Mouse (Mus musculus) thymus, postnatal 36 days (tissue): Measurements from ENCODE around the gene Saxo1.

Experiments
- DNase-seq, 2 experiments: peaks; one replicate each; pipeline ENCODE4 v3.0.0; 2022; ENCODE audit warnings: mixed read lengths in 2 of 2

Gene Saxo1

DNA sequence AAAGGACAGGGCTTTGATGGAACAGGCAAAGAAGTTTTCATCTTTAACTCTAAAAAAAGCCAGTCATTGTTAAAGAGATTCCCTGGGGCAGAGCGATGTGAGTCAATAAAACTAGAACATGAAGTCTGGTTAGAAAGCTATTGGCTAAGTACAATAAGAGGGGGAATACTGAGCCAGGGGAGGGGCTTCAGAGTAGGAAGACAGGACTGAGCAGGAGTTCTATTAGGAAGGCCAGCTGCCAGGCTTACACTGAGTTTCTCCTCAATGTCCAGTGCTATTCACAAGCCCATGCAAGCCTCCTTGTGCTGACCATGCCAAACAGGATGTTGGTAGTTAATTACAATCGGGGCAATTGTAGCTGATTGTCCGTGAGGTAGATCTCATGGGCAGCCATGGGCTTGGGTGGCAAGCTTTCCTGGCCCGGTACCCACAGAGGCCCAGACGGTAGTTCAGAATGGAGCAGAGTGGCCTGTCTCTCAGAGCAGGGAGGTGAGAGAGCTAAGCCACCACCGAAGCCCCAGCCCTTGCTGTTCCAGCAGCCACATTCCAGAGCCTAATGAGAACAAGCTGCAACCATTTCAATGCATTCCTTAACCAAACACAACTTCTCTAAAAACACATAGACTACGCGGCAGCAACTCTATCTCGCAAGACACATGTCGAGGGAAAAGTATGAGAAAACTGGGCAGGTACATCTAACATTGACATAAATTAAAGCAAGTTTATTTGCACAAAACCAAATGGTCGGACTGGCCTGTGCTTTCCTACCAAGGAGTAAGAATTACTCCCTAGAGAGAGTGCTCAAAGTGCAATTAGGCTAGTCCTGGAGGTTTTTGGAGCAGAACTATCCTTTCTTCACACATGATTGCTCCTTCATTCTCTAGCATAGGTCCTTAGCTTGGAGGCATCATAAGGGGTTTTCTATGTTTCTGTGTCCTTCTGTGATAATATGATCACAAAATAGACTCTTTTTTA, 30.7 kb downstream of the Saxo1 start:
- DNase-seq: no peak

DNA sequence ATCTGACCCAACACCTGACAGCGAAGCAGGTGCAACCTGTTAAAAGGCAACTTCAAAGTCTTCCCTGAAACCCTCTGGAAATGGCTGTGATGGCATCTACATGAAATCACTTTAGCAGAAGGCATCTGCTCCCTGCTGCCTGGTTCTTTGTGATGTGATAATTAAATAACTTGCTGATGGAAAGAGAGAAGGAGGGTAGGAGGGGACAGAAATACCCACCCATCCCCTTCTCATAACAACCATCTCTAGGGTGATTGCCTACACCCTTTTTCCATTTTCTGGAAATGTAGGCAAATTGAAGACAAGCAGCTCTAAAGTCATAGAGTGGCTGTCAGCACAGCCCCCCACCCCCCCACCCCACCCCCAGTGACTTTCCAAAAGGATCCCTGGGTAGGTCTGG, 33.6 kb downstream of the Saxo1 start:
- no peak for DNase-seq

DNA sequence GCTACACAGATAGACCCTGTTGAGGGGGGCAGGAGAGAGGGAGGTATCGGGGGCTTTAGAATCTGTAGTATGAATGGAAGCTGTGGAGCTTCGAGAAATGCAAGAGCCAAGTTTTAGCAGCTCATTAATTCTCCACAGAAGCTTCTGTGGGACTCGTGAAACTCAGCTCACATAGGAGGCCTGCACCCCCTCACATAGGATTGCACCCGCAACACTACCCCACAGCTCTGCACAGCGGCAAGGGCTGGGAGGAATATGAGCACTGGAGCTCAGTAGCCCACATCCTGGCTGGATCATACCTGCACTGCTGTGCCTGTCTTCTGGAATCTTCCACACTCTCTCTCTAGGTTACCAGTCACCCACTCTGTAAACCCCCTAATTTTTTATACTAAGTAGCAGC, 34.4 kb downstream of the Saxo1 start:
- DNase-seq: no peak

DNA sequence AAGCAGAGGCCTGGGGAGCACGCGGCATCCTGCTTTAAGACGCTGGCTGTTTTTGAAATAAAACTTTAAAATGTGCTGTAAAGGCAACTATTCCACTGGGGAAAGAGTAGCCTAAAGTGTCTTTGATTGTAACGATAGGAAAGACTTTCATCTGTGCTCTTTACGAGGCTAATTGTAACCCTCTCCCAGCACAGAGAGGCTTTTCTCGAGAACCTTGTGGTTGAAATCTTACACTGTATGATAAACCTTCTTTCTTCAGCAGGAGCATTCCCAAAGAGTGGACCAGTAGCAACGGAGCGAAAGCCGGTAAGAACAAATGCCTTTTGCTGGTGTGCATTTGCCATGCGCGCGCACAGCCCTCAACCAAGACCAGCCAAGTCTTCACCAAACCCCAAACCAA, 37.4 kb downstream of the Saxo1 start:
- DNase-seq: no peak

DNA sequence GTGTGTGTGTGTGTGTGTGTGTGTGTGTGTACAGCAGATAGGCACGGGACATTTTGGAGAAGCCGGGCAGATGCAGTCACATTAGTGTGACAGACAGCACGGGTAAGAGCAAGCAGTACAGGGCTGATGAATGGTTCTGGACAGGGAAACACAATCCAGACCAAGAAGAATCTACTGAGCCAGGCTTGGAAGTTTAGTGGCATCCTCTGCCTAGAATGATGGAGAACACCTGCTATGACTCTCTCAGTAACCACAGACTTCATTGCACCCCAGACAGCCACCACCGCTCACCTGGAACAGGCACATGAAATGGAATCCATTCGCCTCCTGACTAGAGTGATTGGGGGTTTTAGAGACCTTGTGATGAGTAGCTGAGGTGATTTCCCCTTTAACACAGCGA, 38.2 kb downstream of the Saxo1 start:
- DNase-seq: no peak

DNA sequence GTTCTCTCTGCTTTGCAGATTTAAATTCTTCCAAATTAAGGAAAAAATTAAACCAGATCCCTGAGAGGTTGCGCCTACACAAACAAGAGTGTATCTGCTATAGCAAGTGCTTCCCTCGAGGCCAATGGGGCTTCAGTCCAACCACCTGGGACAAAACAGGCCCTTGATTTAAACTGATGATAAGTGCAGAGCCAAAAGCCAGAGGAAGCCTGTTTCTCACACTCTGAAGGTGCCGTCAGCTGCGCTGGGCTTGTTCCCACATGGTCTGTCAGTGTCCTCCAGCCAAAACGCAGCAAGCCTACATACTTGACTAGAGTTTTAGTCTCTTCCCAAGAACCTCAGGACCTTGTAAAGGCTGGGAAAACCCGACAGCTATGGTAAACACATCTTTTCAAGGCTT, 53.5 kb downstream of the Saxo1 start:
- DNase-seq: no peak

DNA sequence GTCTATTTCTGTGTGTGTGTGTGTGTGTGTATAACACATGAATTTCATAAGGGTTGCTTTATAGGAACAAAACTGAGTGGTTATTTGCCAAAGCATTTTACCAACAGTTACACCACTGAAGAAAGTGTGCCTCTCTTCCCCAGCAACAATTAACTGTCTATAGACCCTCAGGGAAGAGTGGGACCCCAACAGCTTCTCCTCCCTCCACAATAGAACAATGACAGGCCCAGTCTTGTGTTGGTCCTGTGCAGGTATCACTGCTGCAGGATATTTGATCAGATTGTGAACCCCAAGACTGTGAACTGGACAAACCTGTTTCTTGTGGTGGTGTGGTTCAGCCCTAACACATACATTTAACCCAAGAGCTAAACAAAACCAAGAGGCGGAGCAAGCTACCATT, 58.6 kb downstream of the Saxo1 start:
- DNase-seq: no peak

DNA sequence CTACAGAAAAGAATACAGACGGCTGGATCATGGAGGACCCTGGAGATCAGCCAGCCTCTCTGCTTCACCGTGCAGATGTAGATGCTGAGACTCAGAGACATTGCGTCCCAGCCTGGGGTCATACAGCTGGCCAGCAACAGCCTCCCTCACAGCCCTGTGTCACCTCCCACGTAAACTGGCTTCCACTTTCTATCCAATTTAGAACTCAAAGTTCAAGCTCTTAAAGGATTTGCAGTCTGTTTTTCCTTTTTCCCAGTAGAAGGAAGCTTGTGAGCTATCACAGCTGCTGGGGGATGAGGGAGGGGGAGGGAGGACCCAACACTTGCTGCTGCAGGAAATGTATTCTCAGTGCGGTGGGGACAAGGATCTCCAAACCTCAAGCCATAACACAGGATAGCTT, 59.4 kb downstream of the Saxo1 start:
- DNase-seq: no peak

DNA sequence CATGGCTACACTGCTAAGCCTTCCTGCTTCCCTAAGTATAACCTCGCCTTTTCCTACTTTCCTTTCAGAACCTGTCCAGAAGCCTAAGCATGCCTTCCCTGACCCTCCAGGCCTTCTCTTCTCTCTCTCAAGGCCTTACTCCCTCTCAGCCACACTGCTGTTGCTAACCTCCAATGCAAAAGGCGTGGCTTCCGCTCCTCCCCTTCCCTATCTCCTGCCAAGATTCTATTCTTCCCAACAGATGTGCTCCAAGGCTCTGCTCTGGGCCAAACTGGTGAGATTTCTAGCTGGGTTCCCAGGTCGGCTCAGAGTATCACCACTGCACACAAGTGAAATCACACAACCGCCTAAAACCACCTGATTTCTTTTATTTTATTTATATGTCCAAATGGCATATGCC, 69.0 kb downstream of the Saxo1 start:
- no peak for DNase-seq

DNA sequence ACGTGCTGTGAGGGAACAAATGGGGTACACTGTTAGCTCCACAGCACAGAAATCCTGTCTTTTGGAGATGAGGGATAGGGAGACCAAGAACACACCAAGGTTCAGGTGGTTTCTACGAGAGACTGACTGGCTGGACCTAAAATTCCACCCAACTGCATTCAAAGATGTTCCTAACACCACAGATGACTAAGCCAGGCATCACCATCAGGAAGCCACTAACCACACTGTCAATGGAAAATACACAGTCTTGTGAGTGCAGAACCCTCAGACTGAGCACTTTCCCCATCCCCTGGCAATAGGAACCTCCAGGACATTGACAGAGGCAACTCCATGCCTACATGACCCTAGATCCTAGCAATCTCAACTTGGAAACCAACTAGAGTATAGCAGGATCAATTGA, 71.2 kb downstream of the Saxo1 start:
- DNase-seq: no peak

DNA sequence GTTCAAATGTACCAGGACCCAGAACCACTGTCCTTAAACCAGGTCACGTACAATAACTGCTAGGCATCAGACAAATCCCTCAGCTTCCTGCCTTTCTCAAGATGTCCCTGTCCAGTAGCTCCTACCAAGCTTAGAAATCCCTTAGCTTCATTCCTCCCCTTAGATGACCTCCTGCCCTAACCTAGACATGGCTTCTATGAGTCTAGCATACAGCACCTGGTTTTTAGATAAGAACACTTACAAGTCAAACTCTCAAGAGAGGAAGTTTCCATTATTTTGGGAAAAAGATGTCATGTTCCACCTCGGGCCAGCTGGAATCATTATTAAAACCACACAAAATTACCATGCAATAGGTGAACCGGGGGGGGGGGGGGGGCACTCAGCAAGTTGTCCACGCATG, 71.6 kb downstream of the Saxo1 start:
- no peak for DNase-seq

DNA sequence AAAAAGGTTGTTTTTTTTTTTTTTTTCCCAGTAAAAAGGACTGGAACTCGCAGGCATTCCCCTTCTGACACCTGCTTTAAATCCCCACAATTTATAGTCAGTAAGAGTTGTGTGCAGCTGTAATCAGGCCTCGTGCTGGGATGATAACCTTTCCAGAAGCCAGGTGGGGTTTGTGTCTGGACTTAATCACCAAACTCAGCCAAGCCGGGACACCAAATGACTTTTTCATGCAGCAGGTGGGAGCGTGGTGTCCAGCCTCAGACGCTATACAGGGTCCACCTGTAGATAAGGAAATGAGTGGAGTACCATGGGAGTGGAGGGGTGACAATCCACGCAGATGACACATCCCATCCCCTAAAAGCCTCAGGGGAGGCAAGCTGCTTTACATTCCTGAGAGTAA, 73.1 kb downstream of the Saxo1 start:
- DNase-seq: no peak

DNA sequence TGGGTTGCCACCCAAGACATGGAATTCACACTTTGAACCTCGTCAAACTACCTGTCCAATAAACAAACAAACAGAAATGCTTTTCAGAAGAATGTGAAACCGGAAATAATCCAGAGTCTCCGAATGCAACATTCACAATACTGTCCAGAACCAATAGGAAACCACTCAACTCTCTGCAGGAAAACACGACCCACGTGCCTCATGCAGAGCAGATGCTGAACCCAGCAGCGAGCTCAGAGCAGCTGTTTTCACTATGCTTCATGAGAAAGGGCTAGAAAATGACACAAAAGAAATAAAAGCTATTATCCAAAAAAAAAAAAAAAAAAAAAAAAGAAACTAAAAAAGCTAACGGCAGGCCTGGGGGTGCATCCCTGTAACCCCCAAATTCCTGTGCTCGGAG, 74.4 kb downstream of the Saxo1 start:
- DNase-seq: no peak

DNA sequence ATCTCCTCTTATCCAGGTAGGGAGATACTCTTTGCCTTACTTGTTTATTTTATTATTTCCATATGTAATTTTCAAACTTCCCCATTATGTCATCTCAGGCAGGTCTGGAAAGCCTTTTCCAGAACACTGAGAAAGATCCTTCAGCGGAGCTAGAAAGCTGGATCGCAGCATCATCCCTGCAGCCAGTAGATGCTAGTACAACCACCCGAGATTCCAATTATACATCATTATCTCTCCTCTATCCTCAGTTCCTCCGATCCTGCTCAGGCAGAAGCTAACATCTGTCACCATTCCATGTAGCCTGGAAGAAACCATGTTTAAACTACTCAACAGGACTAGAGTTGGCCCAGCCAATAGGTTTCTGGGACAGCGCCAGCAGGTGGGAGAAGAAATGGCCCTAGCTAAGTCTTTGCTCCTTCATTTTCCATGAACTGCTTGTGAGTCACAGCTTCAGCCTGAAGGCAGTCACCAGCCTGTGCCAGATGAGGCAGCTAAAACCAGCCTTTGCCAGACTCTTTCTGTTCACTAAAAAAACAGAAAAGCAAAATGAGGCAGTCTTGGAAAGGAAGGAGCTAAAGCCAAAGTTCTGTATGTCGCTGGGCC, 75.0 kb downstream of the Saxo1 start:
- DNase-seq: no peak

DNA sequence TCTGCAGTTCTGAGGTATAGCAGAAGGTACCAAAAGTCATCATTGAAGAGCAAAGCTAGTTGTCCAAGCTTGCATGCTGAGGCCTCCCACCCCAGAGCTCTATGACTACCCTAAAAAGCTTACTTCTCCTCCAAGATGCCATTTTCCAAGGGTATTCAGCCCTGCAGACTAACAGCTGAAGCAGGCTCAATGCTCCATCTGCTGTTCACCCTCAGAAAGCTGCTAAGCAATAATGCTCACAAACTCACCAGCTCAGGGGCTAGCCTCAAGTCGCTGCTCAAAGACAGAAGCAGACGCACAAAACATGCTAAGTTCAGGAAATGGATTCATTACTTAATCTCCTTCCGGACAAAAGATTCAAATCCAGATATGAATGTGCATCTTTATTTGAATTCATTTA, 77.2 kb downstream of the Saxo1 start:
- DNase-seq: no peak

DNA sequence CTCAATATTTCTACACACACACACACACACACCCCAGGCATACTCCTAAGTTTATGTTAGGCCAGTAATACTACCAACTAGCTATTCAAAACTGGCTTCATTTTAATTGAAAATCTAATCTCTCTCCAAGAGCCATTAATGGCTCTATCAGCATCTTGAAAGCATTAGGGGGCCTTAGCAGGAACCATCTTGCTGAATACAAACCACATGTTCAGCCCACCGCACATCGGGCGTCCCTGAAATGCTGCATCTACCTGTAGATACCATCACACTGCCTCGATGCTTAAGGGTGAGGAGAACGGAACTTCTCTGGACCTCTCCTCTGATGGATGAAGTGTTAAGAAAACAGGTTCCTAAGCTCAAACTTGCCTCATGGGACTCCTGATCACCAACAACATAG, 93.3 kb downstream of the Saxo1 start:
- no peak for DNase-seq

DNA sequence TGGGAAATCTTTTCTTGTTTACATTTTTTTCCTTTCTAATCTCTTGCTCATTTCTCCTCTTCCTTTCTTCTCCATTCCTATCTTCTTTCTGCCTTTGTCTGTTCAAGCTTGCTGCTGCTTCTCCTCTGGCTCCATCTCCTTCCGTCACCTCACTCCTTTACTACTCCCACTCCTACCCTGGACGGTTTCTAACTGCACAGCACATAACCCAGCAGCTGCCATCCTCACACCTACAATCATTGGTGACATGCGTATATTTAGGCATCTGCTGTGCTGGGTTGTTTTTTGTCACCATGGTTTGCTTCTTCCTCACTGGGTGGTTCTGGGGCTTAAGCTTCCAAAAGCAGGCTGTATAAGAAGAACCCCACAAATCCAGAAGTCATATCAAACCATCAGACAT, 107.7 kb downstream of the Saxo1 start:
- DNase-seq: no peak

DNA sequence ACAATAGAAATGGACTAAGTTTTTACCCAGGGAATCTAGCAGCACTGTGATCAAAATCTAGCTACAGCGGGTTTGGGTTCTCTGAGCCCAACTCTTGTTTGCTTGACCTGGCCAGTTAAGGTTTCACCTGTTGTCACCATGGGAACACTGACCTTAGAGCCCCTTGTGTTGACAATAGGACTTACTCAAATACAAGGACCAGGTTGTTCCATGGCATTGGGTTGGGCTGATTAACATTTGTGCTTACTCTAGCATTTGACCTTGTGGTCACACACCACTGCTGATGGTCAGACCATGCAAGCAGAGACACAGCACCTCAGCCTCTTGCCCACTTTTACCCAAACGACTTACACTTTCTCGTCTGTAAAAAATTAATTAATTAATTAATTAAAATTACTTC, 121.8 kb downstream of the Saxo1 start:
- no peak for DNase-seq

DNA sequence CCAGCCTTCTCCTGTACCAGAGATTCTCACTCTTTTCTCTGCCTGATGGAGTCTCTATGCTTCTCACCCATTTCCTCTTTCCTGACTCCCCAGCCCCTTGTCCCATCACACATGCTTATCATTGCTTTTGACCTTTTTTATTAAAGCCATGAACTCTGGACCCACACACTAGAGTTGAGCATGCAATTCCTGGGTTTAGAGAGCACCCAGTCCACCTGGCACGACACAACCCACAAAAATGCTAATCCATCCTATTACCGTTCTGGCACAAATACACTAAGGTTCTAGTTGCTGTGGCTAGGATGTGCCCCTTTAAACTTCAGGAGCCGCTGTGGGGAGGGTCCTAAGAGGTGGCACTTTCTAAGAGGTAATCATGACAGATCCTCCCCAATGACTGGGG, 122.5 kb downstream of the Saxo1 start:
- no peak for DNase-seq

DNA sequence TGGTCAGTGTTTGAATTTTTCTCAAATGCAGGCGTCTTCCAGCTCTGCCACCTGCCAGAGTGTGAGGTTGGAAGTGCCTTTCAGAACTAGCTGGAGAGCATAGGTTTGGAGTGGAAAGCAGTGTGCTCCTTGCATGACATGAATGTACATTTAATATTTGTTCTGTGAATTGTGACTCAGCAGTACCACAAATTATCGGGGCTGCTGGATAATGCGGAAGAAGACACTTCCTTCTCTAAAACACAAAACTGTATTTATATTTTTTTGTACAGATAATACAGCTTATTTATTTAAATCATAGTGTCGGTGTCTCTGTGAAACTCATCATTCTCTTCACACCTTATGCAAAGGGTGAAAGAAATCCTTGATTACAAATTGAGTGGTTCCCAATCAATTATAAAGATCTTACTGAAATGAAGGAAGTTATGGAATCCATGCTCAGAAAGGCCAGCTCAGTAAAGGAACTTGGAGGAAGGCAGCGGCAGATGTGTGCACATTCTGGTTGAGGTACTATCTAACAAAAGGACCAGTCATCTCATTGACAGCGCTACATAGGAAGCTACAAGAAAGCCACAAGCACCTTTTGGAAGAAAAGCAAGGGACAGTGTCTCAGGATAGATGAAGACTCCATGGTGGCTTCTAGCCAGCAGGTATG, 129.9 kb downstream of the Saxo1 start:
- no peak for DNase-seq

DNA sequence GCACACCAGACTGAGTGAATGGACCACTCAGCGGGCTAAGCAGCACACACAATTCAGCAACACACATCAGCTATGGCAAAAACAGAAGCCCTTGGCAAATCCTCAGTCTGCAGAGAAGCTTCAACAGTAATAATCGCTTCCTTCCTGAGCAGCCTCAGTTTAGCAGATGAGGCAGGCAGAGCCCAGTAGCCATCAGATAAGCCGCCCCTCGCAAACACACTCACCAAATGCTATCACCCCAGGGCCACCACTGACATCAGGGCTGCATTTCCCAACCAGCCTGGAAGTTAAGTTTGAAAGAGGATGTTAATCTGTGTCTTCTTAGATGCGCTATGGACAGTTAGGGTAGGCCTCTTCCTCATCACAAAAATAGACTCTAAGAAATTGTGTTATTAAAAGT, 130.8 kb downstream of the Saxo1 start:
- DNase-seq: no peak

DNA sequence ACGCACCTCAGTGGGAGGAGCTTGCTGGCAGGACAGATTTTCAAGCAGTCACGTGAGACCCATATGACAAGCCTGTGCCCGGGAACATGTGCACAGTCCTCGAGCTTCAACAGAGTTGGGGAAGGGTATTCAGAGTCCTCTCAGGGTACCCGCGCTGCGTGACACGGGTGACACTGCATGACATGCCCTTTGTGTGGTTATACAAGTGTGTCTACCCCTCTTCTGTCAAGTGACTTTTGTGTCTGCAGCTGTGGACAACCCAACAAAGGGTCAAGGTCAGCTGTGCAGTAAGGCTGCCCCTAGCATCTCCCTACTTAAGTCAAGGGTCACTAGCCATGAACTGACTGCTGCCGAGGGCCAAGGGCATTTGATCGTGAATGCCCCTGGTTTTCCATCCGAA, 131.6 kb downstream of the Saxo1 start:
- DNase-seq: no peak

DNA sequence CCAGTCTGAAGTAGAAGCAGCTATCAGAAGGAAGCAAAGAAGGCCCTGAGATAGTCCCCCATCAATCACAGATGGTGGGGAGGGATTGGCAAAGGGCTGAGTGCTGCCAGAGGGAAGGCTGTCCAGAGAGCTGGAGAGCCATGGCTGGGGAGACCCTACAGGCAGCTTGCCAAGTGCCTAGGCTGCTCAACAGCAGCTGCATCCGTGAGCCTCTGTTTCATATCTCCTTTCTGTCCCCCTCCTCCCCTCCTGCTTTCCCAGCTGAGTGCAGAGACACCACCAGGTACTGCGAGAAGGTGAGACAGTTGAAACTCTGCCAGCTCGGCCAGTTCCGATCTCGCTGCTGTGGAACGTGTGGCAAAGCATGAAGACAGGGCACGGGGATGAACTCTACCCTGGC, 132.5 kb downstream of the Saxo1 start:
- no peak for DNase-seq

DNA sequence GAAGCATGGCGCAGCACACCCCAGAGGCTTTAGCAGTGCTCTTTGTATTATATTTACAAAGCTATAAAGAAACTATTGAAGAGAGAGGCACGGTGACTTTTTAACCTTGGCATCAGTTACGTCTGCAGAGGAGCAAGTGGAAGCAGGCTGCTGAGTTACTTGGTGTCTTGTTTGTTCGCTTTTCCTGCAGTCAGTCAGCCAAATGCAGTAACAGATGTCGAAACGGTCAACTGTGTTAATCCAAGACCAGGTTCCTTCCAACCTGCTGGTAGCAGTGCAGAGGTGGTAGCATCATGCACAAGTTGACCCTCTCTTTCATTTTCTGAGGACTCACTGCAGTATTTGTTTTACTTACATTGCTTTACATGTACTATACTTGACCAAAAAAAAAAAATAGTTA, 135.5 kb downstream of the Saxo1 start:
- no peak for DNase-seq
